Mouse (Mus musculus) myocyte (in vitro differentiated cells): ENCODE data around the gene Mlip.

ENCODE experiments used
- CEBPB ChIP-seq: IDR thresholded peaks from 2 replicates; pipeline ENCODE4 v1.6.1; 2011; ENCODE audit warnings: mild to moderate bottlenecking, moderate library complexity; ENCODE audit not compliant: poor library complexity, insufficient read depth, severe bottlenecking
- E2F4 ChIP-seq: IDR thresholded peaks from one replicate; pipeline ENCODE4 v1.6.1; 2011; ENCODE audit warnings: mild to moderate bottlenecking, control low read depth, moderate library complexity; ENCODE audit not compliant: insufficient read depth
- MAX ChIP-seq: IDR thresholded peaks from one replicate; pipeline ENCODE4 v1.6.1; 2011; ENCODE audit warnings: low read depth, mild to moderate bottlenecking, control low read depth
- POLR2A ChIP-seq: IDR thresholded peaks from one replicate; pipeline ENCODE4 v1.6.1; 2011; ENCODE audit warnings: low read depth, mild to moderate bottlenecking, control low read depth, moderate library complexity; ENCODE audit not compliant: insufficient read length

DNA sequence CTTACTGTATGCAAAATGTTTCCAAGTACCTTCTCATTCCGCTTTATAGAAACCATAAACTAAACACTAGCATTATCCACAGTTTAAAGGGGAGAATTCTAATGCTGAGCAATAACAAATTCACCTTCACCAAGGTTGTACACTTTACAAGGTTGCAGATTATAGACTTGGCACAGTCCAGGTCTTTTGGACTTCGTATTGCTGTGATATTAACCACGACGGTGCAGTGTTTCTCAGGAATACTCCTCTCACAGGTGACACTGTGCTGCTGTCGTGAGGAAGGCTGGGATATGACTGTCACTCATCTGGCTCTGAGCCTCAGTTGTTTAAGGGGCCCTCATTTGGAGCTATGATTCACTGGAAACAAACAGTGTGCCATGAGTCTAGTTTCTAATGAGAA lies 75.5 kb downstream of the Mlip start:
- TF ChIP-seq E2F4 (no peak), POLR2A (no peak), MAX (no peak), CEBPB (no peak)
